Mouse (Mus musculus): ENCODE measurements around the gene Vmp1. TPM values are rescaled to one million over a fixed set of nuclear protein-coding genes. Genes with fewer than 3 reads are reported as not detected.
A peak's percentile ranks its signal among the peaks of the same experiment; 100 is the strongest.

The Vmp1 gene
- total and polyA plus RNA-seq, 3 experiments = 80.9 to 209 (median 167) TPM

DNA sequence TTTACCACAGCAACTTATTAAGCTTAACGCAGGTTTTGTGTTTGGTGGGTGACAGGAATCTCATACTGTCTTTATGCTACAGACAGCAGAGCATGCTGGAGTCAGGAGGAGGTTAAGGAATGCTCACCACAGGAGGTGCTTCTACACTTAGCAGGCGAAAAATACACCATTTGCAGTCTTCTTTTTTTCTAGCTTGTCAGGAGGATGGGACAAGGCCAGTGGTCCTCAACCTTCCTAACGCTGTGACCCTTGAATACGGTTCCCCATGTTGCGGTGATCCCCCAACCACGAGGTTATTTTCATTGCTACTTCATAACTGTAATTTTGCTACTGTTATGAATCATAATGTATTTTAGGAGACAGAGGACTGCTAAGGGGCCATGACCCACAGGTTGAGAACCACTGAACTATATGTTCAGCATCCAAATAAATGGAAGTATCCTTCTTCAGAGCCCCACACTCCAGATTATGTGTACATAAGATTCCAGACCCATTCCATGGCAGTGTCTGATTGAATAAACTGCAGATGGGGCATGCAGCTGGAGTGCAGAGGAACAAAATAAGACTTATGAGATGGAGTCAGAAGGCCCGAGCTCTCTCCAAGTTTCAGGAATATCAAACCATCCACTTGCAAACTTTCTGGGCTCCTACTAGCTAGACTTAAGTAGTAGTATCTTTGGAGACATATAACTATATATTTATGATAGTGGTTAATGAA, 100.9 kb downstream of the Vmp1 start:
- Histone ChIP-seq H3K9ac (ENCODE audit: insufficient read depth, low read depth) (peak overlapping the region; percentile 99), H3K4me3 (replicated peaks in 1 of 3; ENCODE audit: low read depth in 2 of 3, low read length in 2 of 3, poor library complexity in 1 of 3) (peak overlapping the region; percentile 15 to 81 (median 76)), H3K4me1 (ENCODE audit: control insufficient read depth in 1 of 2, insufficient read depth in 2 of 2) (peaks cover 14 to 56% of the 10 kb centered on the region in 2 experiments), H3K79me2 (replicated peaks; ENCODE audit: control insufficient read depth, extremely low read depth, insufficient read depth, poor library complexity, severe bottlenecking) (peaks cover 25% of the 10 kb centered on the region), H3K4me2 (ENCODE audit: insufficient read depth, low read depth, poor library complexity, severe bottlenecking) (peak overlapping the region; percentile 86), H3K27me3 (replicated peaks) (no peaks in the 10 kb centered on the region), H3K36me3 (replicated peaks in 1 of 2; ENCODE audit: control insufficient read depth in 1 of 2, insufficient read depth in 1 of 2, low read length in 1 of 2) (peaks cover 3 to 10% of the 10 kb centered on the region in 2 experiments), H3K27ac (ENCODE audit: insufficient read depth, low read depth) (peak overlapping the region; percentile 93), H3K9me3 (replicated peaks; ENCODE audit: low read length) (no peaks in the 10 kb centered on the region)
- dilution Hi-C loops (cut with MboI; ENCODE audit: extremely low pct_ligation_motif_present, extremely low pct_unique_long_range_greater_than_20kb, low sequenced_read_pairs) = no loop called here
- TF ChIP-seq USF2 (conservative IDR thresholded peaks at IDR 0.05; ENCODE audit: low read depth, low read length) (peak; percentile 32; the same call in 1 of the 2 replicates), HCFC1 (IDR thresholded peaks at IDR 0.05; ENCODE audit: low read depth, low read length) (no peak), SMC3 (IDR thresholded peaks at IDR 0.05; ENCODE audit: low read depth, low read length) (no peak), UBTF (IDR thresholded peaks at IDR 0.05; ENCODE audit: low read depth, low read length) (no peak), NELFE (IDR thresholded peaks at IDR 0.05; ENCODE audit: low read depth, low read length) (no peak), ETS1 (conservative IDR thresholded peaks at IDR 0.05; ENCODE audit: low read depth, low read length) (0 out of 2 replicates have a peak, but pooled peaks have one; percentile 28), USF1 (IDR thresholded peaks at IDR 0.05; ENCODE audit: low read depth, low read length) (no peak), POLR2A (IDR thresholded peaks at IDR 0.05; ENCODE audit: low read depth, low read length) (peak; percentile 60), TCF12 (IDR thresholded peaks at IDR 0.05; ENCODE audit: low read depth, low read length) (no peak; the same call in 1 of the 2 replicates), POLR2AphosphoS2 (IDR thresholded peaks at IDR 0.05; ENCODE audit: low read depth, low read length) (peak; percentile 82), GABPA (IDR thresholded peaks at IDR 0.05; ENCODE audit: insufficient replicate concordance, low read depth, low read length) (no peak), ZC3H11A (IDR thresholded peaks at IDR 0.05; ENCODE audit: low read depth, low read length) (no peak), NRF1 (IDR thresholded peaks at IDR 0.05; ENCODE audit: low read depth, low read length) (no peak), RCOR1 (conservative IDR thresholded peaks at IDR 0.05; ENCODE audit: low read depth, low read length) (no peak), MAFK (IDR thresholded peaks at IDR 0.05; ENCODE audit: insufficient replicate concordance, low read length) (no peak), E2F4 (IDR thresholded peaks at IDR 0.05; ENCODE audit: insufficient replicate concordance, low read depth, low read length) (no peak), ZNF384 (IDR thresholded peaks at IDR 0.05; ENCODE audit: low read depth, low read length) (no peak), PAX5 (IDR thresholded peaks at IDR 0.05; ENCODE audit: low read length) (no peak), KAT2A (IDR thresholded peaks at IDR 0.05; ENCODE audit: insufficient replicate concordance, low read length) (0 out of 2 replicates have a peak, but pooled peaks have one; percentile 8), ZKSCAN1 (IDR thresholded peaks at IDR 0.05; ENCODE audit: borderline replicate concordance, low read depth, low read length) (no peak), TBP (conservative IDR thresholded peaks at IDR 0.05; ENCODE audit: low read depth, low read length) (no peak), EP300 (IDR thresholded peaks at IDR 0.05; ENCODE audit: low read length) (no peak), MYC (IDR thresholded peaks at IDR 0.05; ENCODE audit: low read depth, low read length) (no peak), BHLHE40 (IDR thresholded peaks at IDR 0.05; ENCODE audit: low read depth, low read length) (no peak; the same call in 1 of the 2 replicates), MAX (IDR thresholded peaks at IDR 0.05; ENCODE audit: low read length) (peak; percentile 11; the same call in 1 of the 2 replicates), IRF4 (IDR thresholded peaks at IDR 0.05; ENCODE audit: low read depth, low read length) (peak; percentile 79), SIN3A (IDR thresholded peaks at IDR 0.05; ENCODE audit: low read length) (no peak; the same call in 1 of the 2 replicates), MEF2A (IDR thresholded peaks at IDR 0.05; ENCODE audit: borderline replicate concordance, low read depth, low read length) (peak; percentile 97), RAD21 (IDR thresholded peaks at IDR 0.05; ENCODE audit: low read depth, low read length) (no peak), CHD2 (IDR thresholded peaks at IDR 0.05; ENCODE audit: low read length) (peak; percentile 40), MAZ (IDR thresholded peaks at IDR 0.05; ENCODE audit: low read depth, low read length) (no peak), JUND (conservative IDR thresholded peaks at IDR 0.05; ENCODE audit: low read depth, low read length) (peak; percentile 84), JUN (IDR thresholded peaks at IDR 0.05; ENCODE audit: insufficient read depth, low read depth, low read length) (no peak; the same call in 1 of the 2 replicates)
- in situ Hi-C loops (cut with MboI; ENCODE audit: low pct_ligation_motif_present, low pct_unique_long_range_greater_than_20kb, low sequenced_read_pairs) = loop anchor here (5.0 kb wide), 1 partner anchor 40 kb away; no protein-coding TSS in a partner anchor
- DNase-seq (ENCODE audit: extremely low read depth) = no peak

All from CH12.LX (cell line).